Mouse (Mus musculus) heart, embryonic 14.5 days (tissue): ENCODE data around the gene 3300002I08Rik. TPM values are rescaled to one million over a fixed set of nuclear protein-coding genes. Genes with fewer than 3 reads are reported as not detected.
"Not testable (repeated sequence)": the region's sequence is repeated elsewhere in the genome, so short reads cannot be mapped to it uniquely, and the experiment has no call there.

Source experiments
- ATAC-seq: fragments of 200-750 bp; cut with Nextera tagmentation; 2 replicates; pipeline ENCODE4 v1.8.0; 2017; ENCODE audit warnings: low read depth, moderate TSS enrichment; ENCODE audit not compliant: insufficient number of reproducible peaks, insufficient read depth, low FRiP score
- H3K27ac ChIP-seq, 2 experiments: fragments of 200-500 bp in 1 of 2; fragments of 300-500 bp in 1 of 2; sonication (generic) in 1 of 2; replicated peaks in 1 of 2; 2 replicates each; pipeline ENCODE4 v1.5.1; 2012 to 2014; ENCODE audit warnings: low read depth in 2 of 2, low read length in 2 of 2, control low read depth in 1 of 2, mild to moderate bottlenecking in 1 of 2, mixed read lengths in 1 of 2; ENCODE audit not compliant: control insufficient read depth in 1 of 2, insufficient read depth in 1 of 2
- H3K27me3 ChIP-seq: fragments of 300-500 bp; sonication (generic); 2 replicates; pipeline ENCODE4 v1.6.1; 2014; ENCODE audit warnings: mild to moderate bottlenecking, low read length, control low read depth; ENCODE audit not compliant: control insufficient read depth, insufficient read depth
- H3K36me3 ChIP-seq: fragments of 300-500 bp; sonication (generic); 2 replicates; pipeline ENCODE4 v1.6.1; 2014; ENCODE audit warnings: mild to moderate bottlenecking, control low read depth, low read length, mixed read lengths; ENCODE audit not compliant: control insufficient read depth, insufficient read depth
- H3K4me1 ChIP-seq, 2 experiments: fragments of 200-500 bp in 1 of 2; fragments of 300-500 bp in 1 of 2; sonication (generic) in 1 of 2; 2 replicates each; pipeline ENCODE4 v1.6.1; 2012 to 2014; ENCODE audit warnings: low read length in 2 of 2, control low read depth in 1 of 2, mixed read lengths in 1 of 2; ENCODE audit not compliant: control insufficient read depth in 2 of 2, insufficient read depth in 2 of 2
- H3K4me2 ChIP-seq: fragments of 300-500 bp; sonication (generic); 2 replicates; pipeline ENCODE4 v1.6.1; 2014; ENCODE audit warnings: mild to moderate bottlenecking, low read length
- H3K4me3 ChIP-seq, 2 experiments: fragments of 200-500 bp in 1 of 2; fragments of 300-500 bp in 1 of 2; sonication (generic) in 1 of 2; 2 replicates each; pipeline ENCODE4 v1.5.1; 2012 to 2014; ENCODE audit warnings: low read length in 2 of 2, mild to moderate bottlenecking in 2 of 2, control low read depth in 1 of 2, low read depth in 1 of 2, moderate library complexity in 1 of 2; ENCODE audit not compliant: control insufficient read depth in 1 of 2, insufficient read depth in 1 of 2
- H3K9ac ChIP-seq: fragments of 300-500 bp; sonication (generic); 2 replicates; pipeline ENCODE4 v1.6.1; 2014; ENCODE audit warnings: mild to moderate bottlenecking, low read length
- H3K9me3 ChIP-seq: fragments of 300-500 bp; sonication (generic); 2 replicates; pipeline ENCODE4 v1.6.1; 2016; ENCODE audit warnings: low read length, control low read depth; ENCODE audit not compliant: control insufficient read depth
- WGBS: fragments of 180-500 bp; shearing (Covaris S2); extraction: QIAGEN DNeasy Blood & Tissue Kit; methylation state at CpG from one replicate; pipeline ENCODE4 v1.1.7; 2014; 5-methylcytosine and 5-hydroxymethylcytosine counted together
- polyA plus RNA-seq: library from polyadenylated mRNA; unstranded; fragments of >200 nt; fragmentation: Nextera tagmentation; extraction: Ambion mirVana; gene quantifications from 2 replicates; pipeline ENCODE4 v1.2.1, GENCODE M21; 2014

The 3300002I08Rik gene
- 4.5 and 4.6 TPM in 2 replicates for polyA plus RNA-seq

- not testable (repeated sequence) for H3K36me3 ChIP-seq, H3K9me3 ChIP-seq, H3K27me3 ChIP-seq, H3K4me1 ChIP-seq
- ATAC-seq: peak; percentile 93
- Histone ChIP-seq H3K4me3 (peak within 1 kb of the TSS; percentile 64 to 83), H3K4me2 (peak within 1 kb of the TSS; percentile 61), H3K9ac (peak within 1 kb of the TSS; percentile 82), H3K27ac (peak within 1 kb of the TSS; percentile 76 to 82)
- 2% methylated on average over 15 of the region's 17 CpGs for WGBS
Observed at GRCm38 (mm10) chr2:150362113-150362877, at the start of gene 3300002I08Rik. 3300002I08Rik (minus strand) TSS chr2:150362765.

- ATAC-seq, H3K27me3 ChIP-seq, H3K9ac ChIP-seq, H3K4me1 ChIP-seq, H3K4me2 ChIP-seq, H3K27ac ChIP-seq, H3K4me3 ChIP-seq: not testable (repeated sequence)
- WGBS: 86% methylated on average over 17 of the region's 17 CpGs
- peaks cover 23% of the 10 kb centered on the region for H3K9me3 ChIP-seq
- peaks cover 11% of the 10 kb centered on the region for H3K36me3 ChIP-seq
Observed at GRCm38 (mm10) chr2:150412146-150412545, 49.6 kb upstream of the 3300002I08Rik start.

GRCm38 (mm10) chr2:150390198-150390597 lies 27.6 kb upstream of the 3300002I08Rik start:
- H3K9me3 ChIP-seq: no peaks in the 10 kb centered on the region

GRCm38 (mm10) chr2:150385553-150386106 lies 23.1 kb upstream of the 3300002I08Rik start:
- ATAC-seq, H3K9ac ChIP-seq, H3K27ac ChIP-seq, H3K9me3 ChIP-seq, H3K4me1 ChIP-seq, H3K36me3 ChIP-seq, H3K4me2 ChIP-seq, H3K27me3 ChIP-seq, H3K4me3 ChIP-seq: not testable (repeated sequence)
- WGBS: 92% methylated on average over 18 of the region's 19 CpGs

More at GRCm38 (mm10) chr2:150390198-150390597, 27.6 kb upstream of the 3300002I08Rik start:
- Histone ChIP-seq H3K4me1 (no peaks in the 10 kb centered on the region), H3K36me3 (no peaks in the 10 kb centered on the region), H3K27ac (no peak overlapping the region), H3K4me3 (no peak overlapping the region), H3K27me3 (no peaks in the 10 kb centered on the region), H3K4me2 (no peak overlapping the region), H3K9ac (no peak overlapping the region)
- 69% methylated on average over 1 of the region's 1 CpGs for WGBS
- no peak for ATAC-seq

GRCm38 (mm10) chr2:150362878-150363229 lies 289 bp upstream of the 3300002I08Rik start:
- peak overlapping the region; percentile 64 to 83 for H3K4me3 ChIP-seq
- 10% methylated on average over 4 of the region's 4 CpGs for WGBS
- peak overlapping the region in 1 of 2 experiments; percentile 82; a peak in 2 of 4 replicates for H3K27ac ChIP-seq
- H3K4me2 ChIP-seq: peak overlapping the region; percentile 61
- ATAC-seq: peak; percentile 43; the same call in 1 of the 2 replicates
- H3K4me1 ChIP-seq: no peaks in the 10 kb centered on the region
- H3K9me3 ChIP-seq: no peaks in the 10 kb centered on the region
- peak overlapping the region; percentile 82 for H3K9ac ChIP-seq
- H3K36me3 ChIP-seq: no peaks in the 10 kb centered on the region
- H3K27me3 ChIP-seq: no peaks in the 10 kb centered on the region

- not testable (repeated sequence) for H3K9me3 ChIP-seq, ATAC-seq, H3K27ac ChIP-seq, H3K27me3 ChIP-seq, H3K36me3 ChIP-seq, H3K9ac ChIP-seq, H3K4me3 ChIP-seq, H3K4me2 ChIP-seq, H3K4me1 ChIP-seq
Observed at GRCm38 (mm10) chr2:150357136-150357535, 5.4 kb downstream of the 3300002I08Rik start.

- no peaks in the 10 kb centered on the region for H3K4me1 ChIP-seq
- H3K9me3 ChIP-seq: peaks cover 15% of the 10 kb centered on the region
- H3K4me3 ChIP-seq: no peak within 1 kb of the TSS
- no peaks in the 10 kb centered on the region for H3K27me3 ChIP-seq
- no peak within 1 kb of the TSS for H3K9ac ChIP-seq
- WGBS: 92% methylated on average over 5 of the region's 5 CpGs
- peaks cover 25% of the 10 kb centered on the region for H3K36me3 ChIP-seq
- ATAC-seq: no peak
- H3K4me2 ChIP-seq: no peak within 1 kb of the TSS
- no peak within 1 kb of the TSS for H3K27ac ChIP-seq
Observed at GRCm38 (mm10) chr2:150323402-150323801, 39.2 kb downstream of the 3300002I08Rik start, which contains the start of gene Gm10130. Gm10130 (plus strand) TSS chr2:150323702.
